Mouse (Mus musculus) C2C12 (cell line): ENCODE data around the gene Irf9.

Source experiments
- CTCF ChIP-seq: IDR thresholded peaks from one replicate; pipeline ENCODE4 v1.5.1; 2011; ENCODE audit not compliant: control insufficient read depth, insufficient read depth, insufficient read length
- MYOG ChIP-seq: IDR thresholded peaks from one replicate; pipeline ENCODE4 v1.6.1; 2011; ENCODE audit not compliant: control insufficient read depth, insufficient read length; ENCODE audit errors: extremely low read depth
- USF1 ChIP-seq: IDR thresholded peaks from one replicate; pipeline ENCODE4 v1.6.1; 2011; ENCODE audit warnings: low read depth, mild to moderate bottlenecking, control low read depth, moderate library complexity

- TF ChIP-seq CTCF (no peak), USF1 (no peak), MYOG (no peak)
Observed at GRCm38 (mm10) chr14:55649884-55650283, 46.5 kb downstream of the Irf9 start, which contains the start of gene Tssk4.
